Mouse (Mus musculus): ENCODE results near the gene Slc24a3.

- no peak for TF ChIP-seq POLR2A (IDR thresholded peaks at IDR 0.05; ENCODE audit: extremely low read depth, insufficient read depth, low read length)
- TF ChIP-seq CTCF (IDR thresholded peaks at IDR 0.05; ENCODE audit: extremely low read depth, insufficient read depth, low read length): no peak
Measured at GRCm38 (mm10) chr2:145683536-145683935, 516.0 kb downstream of the Slc24a3 start.
